Mouse (Mus musculus): Measurements from ENCODE around the gene Preb.

GRCm38 (mm10) chr5:30926073-30926472, 34.1 kb downstream of the Preb start:
- TF ChIP-seq POLR2A (IDR thresholded peaks at IDR 0.05; ENCODE audit: borderline replicate concordance, control insufficient read depth, low read depth, low read length) (no peak), CTCF (IDR thresholded peaks at IDR 0.05; ENCODE audit: control insufficient read depth, insufficient read depth, low read length) (no peak)
